Mouse (Mus musculus) spleen, adult 2 months (tissue): Measurements from ENCODE around the gene Ddx3x. TPM values are rescaled to one million over a fixed set of nuclear protein-coding genes. Genes with fewer than 3 reads are reported as not detected.
A peak's percentile ranks its signal among the peaks of the same experiment; 100 is the strongest.
"Not testable (repeated sequence)": the region's sequence is repeated elsewhere in the genome, so short reads cannot be mapped to it uniquely, and the experiment has no call there.

Experiments
- DNase-seq, 2 experiments: peaks; one replicate each; pipeline versions ENCODE4 v3.0.0 to v3.0.0-alpha.2; 2012 to 2021; ENCODE audit warnings: low spot score in 2 of 2, low read depth in 1 of 2
- H3K27ac ChIP-seq: fragments of 200-500 bp; 2 replicates; pipeline ENCODE4 v1.5.1; 2012; ENCODE audit warnings: low read length, inconsistent platforms; ENCODE audit not compliant: insufficient read depth
- H3K27me3 ChIP-seq: fragments of 200-500 bp; 2 replicates; pipeline ENCODE4 v1.6.1; 2012; ENCODE audit warnings: mild to moderate bottlenecking, moderate library complexity, low read length, inconsistent platforms; ENCODE audit not compliant: control insufficient read depth, insufficient read depth
- H3K36me3 ChIP-seq: fragments of 200-500 bp; 2 replicates; pipeline ENCODE4 v1.6.1; 2012; ENCODE audit warnings: mild to moderate bottlenecking, low read length, inconsistent platforms; ENCODE audit not compliant: control insufficient read depth, insufficient read depth
- H3K4me1 ChIP-seq: fragments of 200-500 bp; 2 replicates; pipeline ENCODE4 v1.6.1; 2011; ENCODE audit warnings: inconsistent platforms; ENCODE audit not compliant: control insufficient read depth, insufficient read depth, insufficient read length
- H3K4me3 ChIP-seq: fragments of 200-500 bp; 2 replicates; pipeline ENCODE4 v1.5.1; 2011; ENCODE audit warnings: mild to moderate bottlenecking, inconsistent platforms; ENCODE audit not compliant: insufficient read depth, insufficient read length; ENCODE audit errors: extremely low read depth
- CTCF ChIP-seq: fragments of 200-500 bp; IDR thresholded peaks from 2 replicates; pipeline ENCODE4 v1.5.1; 2011; ENCODE audit warnings: mild to moderate bottlenecking, inconsistent platforms; ENCODE audit not compliant: insufficient read depth, insufficient read length, insufficient replicate concordance; ENCODE audit errors: extremely low read depth
- POLR2A ChIP-seq: fragments of 200-500 bp; IDR thresholded peaks from 2 replicates; pipeline ENCODE4 v1.6.1; 2011; ENCODE audit warnings: low read depth, low read length, inconsistent platforms
- WGBS: fragments of 180-500 bp; shearing (Covaris S2); methylation state at CpG from one replicate; pipeline ENCODE4 v1.1.7; 2018; 5-methylcytosine and 5-hydroxymethylcytosine counted together
- polyA plus RNA-seq: library from polyadenylated mRNA; depleted of rRNA; stranded (reverse); fragments of >200 nt; gene quantifications from 2 replicates; pipeline ENCODE4 v1.2.3, GENCODE M21; 2012; rRNA removed

The Ddx3x gene
- 9.3 and 12.1 TPM in 2 replicates for polyA plus RNA-seq

DNA sequence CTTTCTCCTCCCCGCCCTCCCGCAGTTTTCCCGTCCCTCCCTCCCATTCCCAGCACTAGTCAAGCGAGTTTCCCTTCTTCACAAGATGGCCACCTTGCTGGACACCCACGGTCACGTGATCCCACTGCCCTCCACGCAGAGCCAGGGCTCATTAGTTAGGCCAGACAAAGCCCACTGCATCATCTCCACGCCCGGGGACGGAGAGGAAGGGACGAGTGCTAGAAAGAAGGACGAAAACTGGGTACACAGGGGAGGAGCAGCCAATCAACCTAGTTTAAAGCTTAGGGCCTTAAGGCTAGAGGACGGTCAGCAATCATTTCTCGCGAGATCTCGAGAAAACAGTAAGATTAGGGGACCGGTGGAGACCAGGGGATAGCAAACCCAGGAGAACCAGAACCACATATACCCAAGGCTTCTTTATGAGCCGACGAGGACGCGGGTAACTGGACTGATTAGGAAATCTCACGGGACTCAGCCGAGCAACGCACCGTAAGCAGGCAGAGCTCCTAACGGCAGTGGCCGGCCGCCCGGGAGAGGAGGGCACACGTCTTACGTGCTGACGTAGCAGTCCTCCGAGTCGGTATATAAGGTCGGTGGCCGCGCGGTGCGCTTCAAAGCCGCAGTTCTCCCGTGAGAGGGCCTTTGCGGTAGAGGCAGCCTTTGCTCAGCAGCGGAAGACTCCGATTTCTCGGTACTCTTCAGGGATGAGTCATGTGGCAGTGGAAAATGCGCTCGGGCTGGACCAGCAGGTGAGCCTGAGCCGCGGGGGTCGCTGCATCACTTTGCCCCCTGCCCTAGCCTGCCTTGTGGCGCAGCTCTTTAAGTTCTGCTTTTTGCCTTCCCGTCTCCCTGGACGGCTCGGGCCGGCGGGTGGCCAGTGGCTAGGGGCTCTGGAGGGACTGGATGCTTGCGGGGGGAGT, at the start of gene Ddx3x:
Gene Ddx3x (plus strand): TSS at position 562 of the 920 bp plus-strand sequence.
- 3% methylated on average over 56 of the region's 57 CpGs for WGBS
- no peaks in the 10 kb centered on the region for H3K4me1 ChIP-seq
- peak within 1 kb of the TSS; percentile 91 for H3K4me3 ChIP-seq
- TF ChIP-seq CTCF = no peak
- peak; percentile 98 for TF ChIP-seq POLR2A
- no peaks in the 10 kb centered on the region for H3K27me3 ChIP-seq
- H3K36me3 ChIP-seq = no peaks in the 10 kb centered on the region; the same call in 1 of the 2 replicates
- peak within 1 kb of the TSS; percentile 99 for H3K27ac ChIP-seq
- DNase-seq = peak; percentile 78 to 79

DNA sequence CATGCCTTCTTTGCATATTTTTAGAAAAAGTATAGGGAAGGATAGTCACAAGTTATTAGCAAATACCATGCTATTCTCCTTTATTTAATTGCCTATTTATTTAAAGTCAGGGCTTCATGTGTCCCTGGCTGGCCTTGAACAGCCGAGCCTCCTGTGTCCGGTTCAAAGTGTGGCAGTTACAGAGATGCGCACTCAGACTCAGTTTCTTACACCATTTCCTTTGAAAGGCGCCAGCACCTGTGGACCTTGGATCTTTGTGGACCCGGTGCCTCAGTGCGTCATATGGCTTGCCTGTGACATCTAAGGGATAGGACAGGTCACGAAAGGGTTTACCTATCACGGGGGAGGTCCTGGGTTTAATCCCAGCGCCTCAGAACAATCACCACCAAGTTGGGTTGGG, 49.5 kb upstream of the Ddx3x start:
- H3K36me3 ChIP-seq = no peaks in the 10 kb centered on the region
- no peak overlapping the region for H3K27ac ChIP-seq
- H3K4me1 ChIP-seq = no peaks in the 10 kb centered on the region; the same call in 1 of the 2 replicates
- H3K27me3 ChIP-seq = no peaks in the 10 kb centered on the region
- no peak overlapping the region for H3K4me3 ChIP-seq
- 67% methylated on average over 9 of the region's 9 CpGs for WGBS
- TF ChIP-seq CTCF (no peak), POLR2A (no peak)
- no peak for DNase-seq

DNA sequence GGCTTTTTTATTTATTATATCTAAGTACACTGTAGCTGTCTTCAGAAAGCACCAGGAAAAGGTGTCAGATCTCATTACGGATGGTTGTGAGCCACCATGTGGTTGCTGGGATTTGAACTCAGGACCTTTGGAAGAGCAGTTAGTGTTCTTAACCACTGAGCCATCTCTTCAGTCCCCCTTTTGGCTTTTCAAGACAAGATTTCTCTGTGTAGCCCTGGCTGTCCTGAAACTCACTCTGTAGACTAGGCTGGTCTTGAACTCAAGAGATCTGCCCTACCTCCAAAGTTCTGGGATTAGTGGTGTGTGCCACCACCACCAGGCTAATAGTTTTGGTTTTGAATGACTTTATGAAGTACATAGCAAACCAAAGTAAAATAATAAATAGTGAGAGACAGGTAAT, 47.9 kb upstream of the Ddx3x start:
- H3K36me3 ChIP-seq, H3K4me1 ChIP-seq, H3K4me3 ChIP-seq, H3K27ac ChIP-seq, DNase-seq, H3K27me3 ChIP-seq: not testable (repeated sequence)
- WGBS = 93% methylated on average over 1 of the region's 1 CpGs

DNA sequence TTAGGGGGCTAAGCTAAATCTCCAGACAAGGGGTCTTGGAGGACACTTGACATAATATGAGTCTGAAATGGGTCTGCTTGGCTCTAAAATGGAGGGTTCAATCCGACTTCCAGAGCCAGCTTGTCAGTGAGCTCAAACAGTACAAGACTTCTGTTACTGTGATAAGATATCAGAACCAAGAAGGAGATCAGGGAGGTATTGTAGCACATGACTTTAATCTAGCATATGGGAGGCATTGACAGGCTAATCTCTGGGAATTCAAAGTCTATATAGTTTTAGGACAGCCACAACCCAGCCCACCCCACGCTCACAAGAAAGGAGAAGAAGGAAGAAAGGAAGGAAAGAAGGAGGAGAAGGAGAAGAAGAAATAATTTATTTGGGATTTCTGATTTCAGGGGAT, 47.1 kb upstream of the Ddx3x start:
- no peak for DNase-seq
- H3K4me1 ChIP-seq = no peaks in the 10 kb centered on the region; the same call in 1 of the 2 replicates
- WGBS = 72% methylated on average over 2 of the region's 2 CpGs
- H3K27me3 ChIP-seq = no peaks in the 10 kb centered on the region
- TF ChIP-seq CTCF = no peak
- no peak for TF ChIP-seq POLR2A
- H3K27ac ChIP-seq = no peak overlapping the region
- H3K36me3 ChIP-seq = no peaks in the 10 kb centered on the region
- no peak overlapping the region for H3K4me3 ChIP-seq

DNA sequence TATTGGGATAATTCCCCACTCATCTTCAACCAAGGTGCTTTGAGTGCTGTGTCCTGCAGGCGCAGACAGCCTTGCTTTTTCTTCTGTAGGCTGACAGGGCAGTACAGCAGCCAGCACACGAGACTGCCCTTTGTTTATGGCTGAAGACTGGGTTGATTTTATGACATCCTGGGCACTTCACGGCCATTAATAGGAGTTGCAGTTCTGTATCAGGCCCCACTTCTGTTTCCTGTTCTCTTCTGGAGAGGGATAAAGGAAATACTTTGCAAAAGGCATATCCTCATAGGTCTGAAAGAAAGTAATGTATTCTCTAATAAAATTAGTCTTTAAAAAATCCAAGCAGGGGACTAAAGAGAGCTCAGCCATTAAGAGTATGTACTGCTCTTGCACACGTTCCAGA, 46.1 kb upstream of the Ddx3x start:
- Histone ChIP-seq H3K27ac (no peak overlapping the region), H3K4me1 (no peaks in the 10 kb centered on the region; the same call in 1 of the 2 replicates), H3K4me3 (no peak overlapping the region), H3K27me3 (no peaks in the 10 kb centered on the region), H3K36me3 (no peaks in the 10 kb centered on the region)
- no peak for DNase-seq
- WGBS = 38% methylated on average over 4 of the region's 4 CpGs
- TF ChIP-seq CTCF (no peak), POLR2A (no peak)

DNA sequence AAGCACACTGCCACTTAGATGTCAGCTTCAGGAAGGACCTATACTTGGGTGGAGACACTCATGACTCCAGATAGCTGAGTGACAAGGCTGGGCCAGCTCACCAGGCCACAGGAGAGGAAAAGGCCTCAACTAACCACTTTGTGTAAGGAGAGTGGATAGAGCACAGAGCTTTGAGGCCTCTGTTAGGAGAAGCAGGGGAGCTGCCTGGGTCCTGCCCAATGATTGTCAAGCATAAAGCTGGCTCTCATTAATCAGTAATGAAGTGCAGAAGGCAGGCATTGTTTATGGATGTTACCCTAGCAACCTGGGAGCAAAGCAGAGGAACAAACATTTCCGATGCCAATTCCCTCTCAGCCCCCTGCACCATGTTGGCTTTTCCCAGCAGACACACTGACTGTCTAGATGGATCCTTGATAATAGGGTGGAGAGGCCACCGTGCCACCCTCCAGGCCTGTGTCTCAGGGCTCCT, 44.6 kb upstream of the Ddx3x start:
- Histone ChIP-seq H3K27me3 (no peaks in the 10 kb centered on the region), H3K4me1 (no peaks in the 10 kb centered on the region; the same call in 1 of the 2 replicates), H3K27ac (no peak overlapping the region), H3K36me3 (no peaks in the 10 kb centered on the region), H3K4me3 (no peak overlapping the region)
- 87% methylated on average over 2 of the region's 2 CpGs for WGBS
- TF ChIP-seq POLR2A (no peak), CTCF (no peak)
- no peak for DNase-seq

DNA sequence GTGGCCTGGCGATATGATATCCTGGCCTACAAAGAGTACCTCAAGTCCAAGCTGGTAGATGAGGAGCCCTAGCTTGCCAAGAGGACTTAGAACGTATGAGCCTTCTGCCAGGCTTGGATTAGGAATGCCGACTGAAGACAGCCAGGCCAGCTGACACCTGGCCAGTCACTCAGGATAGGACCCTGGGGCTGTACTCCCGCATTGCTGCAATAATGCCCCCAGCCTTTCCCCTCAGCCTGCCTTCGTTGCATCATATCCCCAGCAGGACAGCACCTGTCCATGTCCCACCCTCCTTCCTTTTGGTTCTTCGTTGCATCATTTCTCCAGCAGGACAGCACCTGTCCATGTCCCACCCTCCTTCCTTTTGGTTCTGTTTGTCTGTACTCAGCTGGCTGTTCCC, 41.3 kb upstream of the Ddx3x start:
- TF ChIP-seq POLR2A = no peak
- no peak for TF ChIP-seq CTCF
- DNase-seq = no peak
- 88% methylated on average over 6 of the region's 6 CpGs for WGBS
- no peaks in the 10 kb centered on the region for H3K36me3 ChIP-seq
- no peaks in the 10 kb centered on the region for H3K27me3 ChIP-seq
- H3K27ac ChIP-seq = no peak overlapping the region
- H3K4me3 ChIP-seq = no peak overlapping the region
- H3K4me1 ChIP-seq = peaks cover 4% of the 10 kb centered on the region; the same call in 1 of the 2 replicates
